ENCODE assay signal across 8 mouse cellular contexts in genomic region chr4:81956926-81957694, GRCm38 (mm10).
A peak's percentile ranks its signal among the peaks of the same experiment; 100 is the strongest.
DNase-seq lines count a peak whose midpoint lies in the region; ATAC-seq and TF ChIP-seq lines count a peak whose summit lies in the region.
"Had no signal": no experiment of that assay in that cellular context is flagged by ENCODE, and none has a peak within 500 bp of the region (broad histone marks: within the 10 kb centered on the region; RNA-seq: fewer than 3 reads in every experiment).

No protein-coding gene starts in this region.

- peak overlapping the region; percentile 38; the same call in 1 of the 2 replicates for H3K27ac ChIP-seq in lung, embryonic 14.5 days (ENCODE audit: low read depth)
- no peak overlapping the region for H3K27ac ChIP-seq in intestine, embryonic 15.5 days

- no peak for TF ChIP-seq CTCF in lung, embryonic 14.5 days (IDR thresholded peaks at IDR 0.05; ENCODE audit: low read depth)

- no peak overlapping the region for H3K9ac ChIP-seq in lung, embryonic 14.5 days
- no peak overlapping the region for H3K9ac ChIP-seq in intestine, embryonic 15.5 days

- H3K27me3 ChIP-seq in lung, embryonic 14.5 days (ENCODE audit: insufficient read depth, low read length), result no peaks in the 10 kb centered on the region
- no peaks in the 10 kb centered on the region for H3K27me3 ChIP-seq in intestine, embryonic 15.5 days (replicated peaks)

- peak; percentile 86 for ATAC-seq in lung, embryonic 14.5 days (ENCODE audit: insufficient read depth)
- ATAC-seq in intestine, embryonic 15.5 days, result peak; percentile 23; the same call in 1 of the 2 replicates

- H3K4me1 ChIP-seq in lung, embryonic 14.5 days (ENCODE audit: insufficient read depth), result 0 out of 2 replicates have a peak, but pooled peaks cover 3% of the 10 kb centered on the region
- H3K4me1 ChIP-seq in intestine, embryonic 15.5 days (replicated peaks), result no peaks in the 10 kb centered on the region

- no peak overlapping the region for H3K4me3 ChIP-seq in lung, embryonic 14.5 days (ENCODE audit: low read depth, low read length)
- no peak overlapping the region for H3K4me3 ChIP-seq in intestine, embryonic 15.5 days (replicated peaks)

- no peak overlapping the region for H3K4me2 ChIP-seq in lung, embryonic 14.5 days
- H3K4me2 ChIP-seq in intestine, embryonic 15.5 days (replicated peaks), result no peak overlapping the region

- H3K9me3 ChIP-seq in lung, embryonic 14.5 days (ENCODE audit: low read depth, low read length), result no peaks in the 10 kb centered on the region
- no peaks in the 10 kb centered on the region for H3K9me3 ChIP-seq in intestine, embryonic 15.5 days

- peak; percentile 4 to 8 for DNase-seq in heart, adult 9 months (ENCODE audit: low spot score in 2 of 2)
- no peak for DNase-seq in heart, adult 8-10 months (ENCODE audit: low spot score)
- peak; percentile 73 for DNase-seq in lung, embryonic 14.5 days
- no peak for DNase-seq in lung, postnatal 14 days
- peak; percentile 38 for DNase-seq in embryo, embryonic 10.5 days (ENCODE audit: low spot score)
- DNase-seq in urinary bladder, postnatal 25 days (ENCODE audit: low spot score), result no peak
- DNase-seq: left cerebral cortex, postnatal 4 days had no signal

- WGBS in lung, embryonic 14.5 days, result 35% methylated on average over 6 of the region's 6 CpGs
- WGBS in intestine, embryonic 15.5 days, result 48% methylated on average over 6 of the region's 6 CpGs

- no peaks in the 10 kb centered on the region for H3K36me3 ChIP-seq in lung, embryonic 14.5 days (ENCODE audit: insufficient read depth)
- no peaks in the 10 kb centered on the region for H3K36me3 ChIP-seq in intestine, embryonic 15.5 days

Comparison
In these comparisons a context has a peak if more than half of its experiments do, and no peak if none do; other contexts are left out.
1. DNase-seq: peak in heart, adult 9 months (2 of 2), lung, embryonic 14.5 days (single experiment) and embryo, embryonic 10.5 days (single experiment); none in heart, adult 8-10 months (single experiment), lung, postnatal 14 days (single experiment) and urinary bladder, postnatal 25 days (single experiment).